Mouse (Mus musculus): Measurements from ENCODE around the gene Psmb4. TPM values are rescaled to one million over a fixed set of nuclear protein-coding genes. Genes with fewer than 3 reads are reported as not detected.

Gene Psmb4
- polyA plus RNA-seq, 1 experiment from 2014 or later = 394 TPM

GRCm38 (mm10) chr3:94837959-94838496 lies 48.7 kb downstream of the Psmb4 start:
- Histone ChIP-seq H3K9me3 (ENCODE audit: control insufficient read depth, low read length) (no peaks in the 10 kb centered on the region), H3K9ac (replicated peaks; ENCODE audit: low read depth, low read length) (peak overlapping the region; percentile 90), H3K4me3 (ENCODE audit: low read depth, low read length) (peak overlapping the region; percentile 56), H3K4me1 (ENCODE audit: control insufficient read depth, insufficient read depth, low read length) (peaks cover 16% of the 10 kb centered on the region), H3K27me3 (ENCODE audit: control insufficient read depth, insufficient read depth, low read length) (no peaks in the 10 kb centered on the region), H3K4me2 (ENCODE audit: low read depth, low read length) (peak overlapping the region; percentile 85), H3K27ac (ENCODE audit: low read depth, low read length) (peak overlapping the region; percentile 100), H3K36me3 (ENCODE audit: control insufficient read depth, insufficient read depth, low read length) (no peaks in the 10 kb centered on the region)
- ATAC-seq (ENCODE audit: low read depth) = peak; percentile 83
- WGBS = under 1% methylated on average over 29 of the region's 62 CpGs

GRCm38 (mm10) chr3:94837183-94837890 lies 49.4 kb downstream of the Psmb4 start, which contains the start of gene Pogz:
Pogz (plus strand) TSS chr3:94837567.
- H3K27ac ChIP-seq (ENCODE audit: low read depth, low read length) = peak within 1 kb of the TSS; percentile 100
- H3K4me3 ChIP-seq (ENCODE audit: low read depth, low read length) = peak within 1 kb of the TSS; percentile 56
- ATAC-seq (ENCODE audit: low read depth) = peak; percentile 92
- WGBS = 1% methylated on average over 47 of the region's 57 CpGs
- no peaks in the 10 kb centered on the region for H3K27me3 ChIP-seq (ENCODE audit: control insufficient read depth, insufficient read depth, low read length)
- H3K4me1 ChIP-seq (ENCODE audit: control insufficient read depth, insufficient read depth, low read length) = peaks cover 16% of the 10 kb centered on the region
- no peaks in the 10 kb centered on the region for H3K36me3 ChIP-seq (ENCODE audit: control insufficient read depth, insufficient read depth, low read length)
- no peaks in the 10 kb centered on the region for H3K9me3 ChIP-seq (ENCODE audit: control insufficient read depth, low read length)
- peak within 1 kb of the TSS; percentile 85 for H3K4me2 ChIP-seq (ENCODE audit: low read depth, low read length)
- peak within 1 kb of the TSS; percentile 90 for H3K9ac ChIP-seq (replicated peaks; ENCODE audit: low read depth, low read length)

- WGBS = 91% methylated on average over 3 of the region's 3 CpGs
- Histone ChIP-seq H3K9me3 (ENCODE audit: control insufficient read depth, low read length) (no peaks in the 10 kb centered on the region), H3K9ac (replicated peaks; ENCODE audit: low read depth, low read length) (no peak overlapping the region), H3K27ac (ENCODE audit: low read depth, low read length) (no peak overlapping the region), H3K4me2 (ENCODE audit: low read depth, low read length) (no peak overlapping the region), H3K27me3 (ENCODE audit: control insufficient read depth, insufficient read depth, low read length) (no peaks in the 10 kb centered on the region), H3K4me3 (ENCODE audit: low read depth, low read length) (no peak overlapping the region), H3K36me3 (ENCODE audit: control insufficient read depth, insufficient read depth, low read length) (no peaks in the 10 kb centered on the region), H3K4me1 (ENCODE audit: control insufficient read depth, insufficient read depth, low read length) (peaks cover 16% of the 10 kb centered on the region)
- ATAC-seq (ENCODE audit: low read depth) = no peak
Observed at GRCm38 (mm10) chr3:94835396-94835795, 51.4 kb downstream of the Psmb4 start.

Other genes starting within 250 kb of the Psmb4 start
- gene Gm10972, start 243.8 kb downstream of the Psmb4 start, polyA plus RNA-seq (2014; fragmentation: Nextera tagmentation; extraction: Ambion mirVana) = not detected in 2 replicates
- 4.2 and 5.8 TPM in 2 replicates for gene Tuft1, start 228.1 kb downstream of the Psmb4 start, polyA plus RNA-seq (2014; fragmentation: Nextera tagmentation; extraction: Ambion mirVana)
- 0.78 TPM in 1 of 2 replicates, not detected in the other for gene Selenbp2, start 193.4 kb downstream of the Psmb4 start, polyA plus RNA-seq (2014; fragmentation: Nextera tagmentation; extraction: Ambion mirVana)
- gene Cgn, start 100.5 kb downstream of the Psmb4 start, polyA plus RNA-seq (2014; fragmentation: Nextera tagmentation; extraction: Ambion mirVana) = 8.9 and 11.6 TPM in 2 replicates
- gene Pogz, start 49.4 kb downstream of the Psmb4 start, polyA plus RNA-seq (2014; fragmentation: Nextera tagmentation; extraction: Ambion mirVana) = 26.6 and 30.7 TPM in 2 replicates
- 11.9 TPM in 2 replicates for gene Selenbp1, start 46.1 kb upstream of the Psmb4 start, polyA plus RNA-seq (2014; fragmentation: Nextera tagmentation; extraction: Ambion mirVana)
- gene Rfx5, start 67.1 kb upstream of the Psmb4 start, polyA plus RNA-seq (2014; fragmentation: Nextera tagmentation; extraction: Ambion mirVana) = 8.9 and 9.4 TPM in 2 replicates
- 23.8 and 26.7 TPM in 2 replicates for gene Pi4kb, start 87.8 kb upstream of the Psmb4 start, polyA plus RNA-seq (2014; fragmentation: Nextera tagmentation; extraction: Ambion mirVana)
- 15.4 and 17.2 TPM in 2 replicates for gene Zfp687, start 128.5 kb upstream of the Psmb4 start, polyA plus RNA-seq (2014; fragmentation: Nextera tagmentation; extraction: Ambion mirVana)
- 252 and 260 TPM in 2 replicates for gene Psmd4, start 155.7 kb upstream of the Psmb4 start, polyA plus RNA-seq (2014; fragmentation: Nextera tagmentation; extraction: Ambion mirVana)
- 11.5 and 12.2 TPM in 2 replicates for gene Pip5k1a, start 220.0 kb upstream of the Psmb4 start, polyA plus RNA-seq (2014; fragmentation: Nextera tagmentation; extraction: Ambion mirVana)
- gene Vps72, start 224.1 kb upstream of the Psmb4 start, polyA plus RNA-seq (2014; fragmentation: Nextera tagmentation; extraction: Ambion mirVana) = 157 and 160 TPM in 2 replicates
- gene Tmod4, start 237.5 kb upstream of the Psmb4 start, polyA plus RNA-seq (2014; fragmentation: Nextera tagmentation; extraction: Ambion mirVana) = 0.72 and 0.98 TPM in 2 replicates
- gene Scnm1, start 247.1 kb upstream of the Psmb4 start, polyA plus RNA-seq (2014; fragmentation: Nextera tagmentation; extraction: Ambion mirVana) = 80.8 and 96.9 TPM in 2 replicates
- 36.8 and 37.3 TPM in 2 replicates for gene Lysmd1, start 247.1 kb upstream of the Psmb4 start, polyA plus RNA-seq (2014; fragmentation: Nextera tagmentation; extraction: Ambion mirVana)